Mouse (Mus musculus): ENCODE measurements around the gene Snx25.

DNA sequence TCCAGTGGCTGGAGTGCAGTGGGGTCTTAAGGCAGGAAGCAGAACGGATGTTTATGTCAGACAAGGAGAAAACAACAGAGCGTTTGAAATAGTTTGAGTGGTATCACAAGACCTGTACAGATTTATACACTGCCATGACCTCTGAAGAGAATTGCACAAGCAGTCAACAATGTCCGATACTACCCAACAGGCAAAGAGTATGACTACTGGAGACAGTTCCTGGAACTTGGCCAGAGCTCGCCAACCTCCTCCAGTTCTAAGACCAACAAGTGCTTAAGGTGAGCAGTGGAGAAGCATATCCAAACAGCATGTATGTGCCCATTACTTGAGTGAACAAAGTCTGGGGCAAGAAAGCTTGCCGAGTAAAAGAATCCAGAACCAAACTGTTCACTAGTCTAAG is 76.7 kb downstream of the Snx25 start:
- TF ChIP-seq POLR2A (IDR thresholded peaks at IDR 0.05; ENCODE audit: borderline replicate concordance, low read depth, low read length) (no peak), CTCF (IDR thresholded peaks at IDR 0.05; ENCODE audit: low read depth, low read length) (no peak)
